In the genomic region with DNA sequence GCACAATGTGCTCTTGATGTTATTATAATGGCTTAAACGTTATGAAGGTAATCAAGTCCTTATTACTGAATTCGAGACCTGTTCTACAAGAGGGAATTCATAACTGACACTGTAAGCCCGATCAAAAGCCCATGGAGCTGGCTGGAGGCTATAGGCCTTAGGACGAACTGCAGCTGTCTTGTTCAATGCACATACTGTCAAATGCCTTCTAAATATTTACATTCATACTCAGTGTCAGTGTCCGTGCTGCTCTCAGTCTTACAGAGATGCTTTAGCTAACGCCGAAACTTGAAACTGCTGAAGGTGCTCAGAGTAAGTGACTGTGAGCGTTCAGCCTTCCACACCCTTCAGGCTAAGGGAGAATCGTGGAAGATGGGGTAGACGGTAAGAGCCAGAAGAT, we compare ENCODE assay signal across 28 mouse cellular contexts.
"Had no signal": no experiment of that assay in that cellular context is flagged by ENCODE, and none has a peak within 500 bp of the region (broad histone marks: within the 10 kb centered on the region; RNA-seq: fewer than 3 reads in every experiment).

No protein-coding gene starts in this region.

- H3K4me1 ChIP-seq: embryonic facial prominence, embryonic 12.5 days; forebrain, embryonic 12.5 days; forebrain, embryonic 13.5 days; forebrain, embryonic 15.5 days had no signal

- H3K9ac ChIP-seq: embryonic facial prominence, embryonic 12.5 days; embryonic facial prominence, embryonic 13.5 days; embryonic facial prominence, embryonic 15.5 days; forebrain, embryonic 12.5 days; forebrain, embryonic 13.5 days; forebrain, embryonic 15.5 days; forebrain, postnatal 0 days had no signal

- H3K36me3 ChIP-seq: embryonic facial prominence, embryonic 10.5 days; embryonic facial prominence, embryonic 12.5 days; embryonic facial prominence, embryonic 13.5 days; embryonic facial prominence, embryonic 15.5 days; forebrain, embryonic 10.5 days; forebrain, embryonic 12.5 days; forebrain, embryonic 15.5 days had no signal

- DNase-seq: cerebellum, adult 18-20 months; cerebellum, adult 2 months; cerebellum, adult 8-10 months; cerebellum, adult 9-10 months; cerebellum, adult 9-11 months; cerebellum, postnatal 10 days; cerebellum, postnatal 14 days; cerebellum, postnatal 25 days; cerebellum, postnatal 36 days; embryo, embryonic 11 days; forebrain, postnatal 0 days; gastrocnemius, adult 2 months; gastrocnemius, postnatal 10 days; gastrocnemius, postnatal 14 days; gastrocnemius, postnatal 25 days; gastrocnemius, postnatal 36 days; heart, adult 18-20 months had no signal

- H3K4me2 ChIP-seq: embryonic facial prominence, embryonic 12.5 days; embryonic facial prominence, embryonic 13.5 days; embryonic facial prominence, embryonic 15.5 days; forebrain, embryonic 12.5 days; forebrain, embryonic 13.5 days; forebrain, embryonic 15.5 days had no signal

- H3K27ac ChIP-seq: embryonic facial prominence, embryonic 10.5 days; embryonic facial prominence, embryonic 12.5 days; embryonic facial prominence, embryonic 13.5 days; embryonic facial prominence, embryonic 15.5 days; forebrain, embryonic 10.5 days; forebrain, embryonic 12.5 days; forebrain, embryonic 13.5 days; forebrain, embryonic 15.5 days; gastrocnemius, adult 2 months had no signal

- H3K9me3 ChIP-seq: embryonic facial prominence, embryonic 10.5 days; embryonic facial prominence, embryonic 12.5 days; embryonic facial prominence, embryonic 13.5 days; embryonic facial prominence, embryonic 15.5 days; forebrain, embryonic 10.5 days; forebrain, embryonic 12.5 days; forebrain, embryonic 13.5 days; forebrain, embryonic 15.5 days had no signal

- H3K4me3 ChIP-seq: embryonic facial prominence, embryonic 10.5 days; embryonic facial prominence, embryonic 12.5 days; embryonic facial prominence, embryonic 13.5 days; embryonic facial prominence, embryonic 15.5 days; erythroblast, embryonic 14.5 days; forebrain, embryonic 10.5 days; forebrain, embryonic 12.5 days; forebrain, embryonic 13.5 days; forebrain, embryonic 15.5 days; gastrocnemius, adult 2 months had no signal

- H3K27me3 ChIP-seq: embryonic facial prominence, embryonic 12.5 days; embryonic facial prominence, embryonic 13.5 days; embryonic facial prominence, embryonic 15.5 days; forebrain, embryonic 12.5 days; forebrain, embryonic 13.5 days; forebrain, embryonic 15.5 days had no signal

- ATAC-seq: forebrain, embryonic 13.5 days; forebrain, embryonic 14.5 days; forebrain, embryonic 15.5 days; forebrain, embryonic 16.5 days; forebrain, postnatal 0 days had no signal
